In genomic region chr9:44610371-44610770, GRCm38 (mm10) we compare ENCODE assay signal across 33 mouse cellular contexts. TPM values are rescaled to one million over a fixed set of nuclear protein-coding genes. Genes with fewer than 3 reads are reported as not detected.
"Had no signal": no experiment of that assay in that cellular context is flagged by ENCODE, and none has a peak within 500 bp of the region (broad histone marks: within the 10 kb centered on the region; RNA-seq: fewer than 3 reads in every experiment).

No protein-coding gene starts in this region.

- H3K27ac ChIP-seq: gastrocnemius, adult 2 months; heart, adult 2 months; heart, embryonic 13.5 days; heart, embryonic 15.5 days; hindbrain, embryonic 13.5 days; hindbrain, embryonic 15.5 days; hindbrain, postnatal 0 days; kidney, embryonic 15.5 days; kidney, postnatal 0 days; left cerebral cortex, adult 2 months; limb, embryonic 10.5 days; limb, embryonic 12.5 days; liver, embryonic 13.5 days; liver, embryonic 15.5 days had no signal

- ATAC-seq: hindbrain, postnatal 0 days; intestine, embryonic 16.5 days had no signal

- DNase-seq: gastrocnemius, adult 2 months; gastrocnemius, postnatal 14 days; gastrocnemius, postnatal 36 days; heart, adult 2 months; heart, postnatal 14 days; heart, postnatal 36 days; kidney, adult 11 months; kidney, adult 2 months; kidney, adult 9 months; kidney, postnatal 14 days; kidney, postnatal 36 days; layer of hippocampus, adult 9-11 months; liver; liver, embryonic 13.5 days had no signal

- H3K4me3 ChIP-seq: gastrocnemius, adult 2 months; heart, adult 2 months; heart, embryonic 13.5 days; heart, embryonic 15.5 days; hindbrain, embryonic 13.5 days; hindbrain, embryonic 15.5 days; kidney, embryonic 15.5 days; left cerebral cortex, adult 2 months; limb, embryonic 10.5 days; limb, embryonic 12.5 days; liver, embryonic 13.5 days; liver, embryonic 15.5 days had no signal

- H3K27me3 ChIP-seq: heart, embryonic 13.5 days; heart, embryonic 15.5 days; hindbrain, embryonic 13.5 days; hindbrain, embryonic 15.5 days; kidney, embryonic 15.5 days; limb, embryonic 12.5 days; liver, embryonic 13.5 days; liver, embryonic 15.5 days had no signal

- H3K9me3 ChIP-seq: heart, embryonic 13.5 days; heart, embryonic 15.5 days; hindbrain, embryonic 13.5 days; hindbrain, embryonic 15.5 days; kidney, embryonic 15.5 days; limb, embryonic 10.5 days; limb, embryonic 12.5 days; liver, embryonic 13.5 days; liver, embryonic 15.5 days had no signal

RNA-seq across cellular contexts. Expression of gene Cxcr5, which starts 48.7 kb away (rescaled TPM):
- total RNA-seq: gastrocnemius, adult 2 months; gastrocnemius, postnatal 14 days; gastrocnemius, postnatal 36 days; hindbrain, postnatal 0 days; layer of hippocampus, adult 18-20 months; layer of hippocampus, adult 8-10 months; layer of hippocampus, postnatal 14 days; left cerebral cortex, adult 2 months; left cerebral cortex, postnatal 14 days; left cerebral cortex, postnatal 36 days had no signal
- polyA plus RNA-seq: heart, embryonic 13.5 days; heart, postnatal 0 days; hindbrain, embryonic 15.5 days; hindbrain, postnatal 0 days; kidney, embryonic 15.5 days; kidney, postnatal 0 days; limb, embryonic 10.5 days; limb, embryonic 12.5 days; liver, embryonic 11.5 days; liver, embryonic 15.5 days had no signal
